Mouse (Mus musculus) bone marrow, adult 2 months (tissue): Measurements from ENCODE around the gene Marcksl1. TPM values are rescaled to one million over a fixed set of nuclear protein-coding genes. Genes with fewer than 3 reads are reported as not detected.
"Not testable (repeated sequence)": the region's sequence is repeated elsewhere in the genome, so short reads cannot be mapped to it uniquely, and the experiment has no call there.

Source experiments
- H3K27ac ChIP-seq: fragments of 200-500 bp; 2 replicates; pipeline ENCODE4 v1.5.1; 2012; ENCODE audit warnings: low read depth, mild to moderate bottlenecking, control low read depth, inconsistent platforms, low read length; ENCODE audit not compliant: control insufficient read depth, poor library complexity, insufficient read depth
- H3K4me1 ChIP-seq: fragments of 200-500 bp; 2 replicates; pipeline ENCODE4 v1.6.1; 2011; ENCODE audit warnings: low read length; ENCODE audit not compliant: control insufficient read depth, insufficient read depth
- H3K4me3 ChIP-seq: fragments of 200-500 bp; replicated peaks from 2 replicates; pipeline ENCODE3; 2011; ENCODE audit warnings: mild to moderate bottlenecking, low read depth, low read length, control low read depth; ENCODE audit not compliant: control insufficient read depth
- CTCF ChIP-seq: fragments of 200-500 bp; IDR thresholded peaks from 2 replicates; pipeline ENCODE4 v1.5.1; 2011; ENCODE audit warnings: low read length, control low read depth; ENCODE audit not compliant: control insufficient read depth, insufficient read depth
- POLR2A ChIP-seq: fragments of 200-500 bp; IDR thresholded peaks from 2 replicates; pipeline ENCODE4 v1.6.1; 2011; ENCODE audit warnings: low read depth, mild to moderate bottlenecking, control low read depth, low read length, borderline replicate concordance; ENCODE audit not compliant: control insufficient read depth
- WGBS: fragments of 180-500 bp; shearing (Covaris S2); methylation state at CpG from one replicate; pipeline ENCODE4 v1.1.7; 2018; 5-methylcytosine and 5-hydroxymethylcytosine counted together
- polyA plus RNA-seq: library from polyadenylated mRNA; stranded (reverse); fragments of >200 nt; gene quantifications from 2 replicates; pipeline ENCODE4 v1.2.4, GENCODE M21; 2011; ENCODE audit warnings: low replicate concordance; ENCODE audit not compliant: missing spikeins, insufficient read depth, insufficient read length

The Marcksl1 gene
- polyA plus RNA-seq, 1 experiment = 53.8 TPM

DNA sequence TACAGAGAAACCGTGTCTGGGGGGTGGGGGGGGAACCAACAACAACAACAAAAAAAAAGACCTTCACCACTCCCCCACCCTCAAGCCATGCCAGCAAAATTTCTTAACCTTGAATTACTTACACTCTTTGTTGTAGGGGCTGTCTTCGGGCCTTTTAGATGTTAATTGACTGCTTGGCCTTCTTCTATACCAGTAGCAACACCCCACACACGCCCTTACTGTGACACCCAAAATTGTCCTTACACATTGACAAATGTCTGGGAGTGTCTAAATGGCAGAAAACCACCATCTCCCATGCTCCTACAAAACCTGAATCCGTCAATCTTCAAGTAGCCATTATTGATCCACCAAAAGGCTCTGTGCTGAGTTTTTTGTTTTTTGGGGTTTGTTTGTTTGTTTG, 30.7 kb downstream of the Marcksl1 start:
- Histone ChIP-seq H3K4me1 (no peaks in the 10 kb centered on the region; the same call in 1 of the 2 replicates), H3K4me3 (no peak overlapping the region), H3K27ac (no peak overlapping the region)
- TF ChIP-seq POLR2A (no peak), CTCF (no peak)
- 91% methylated on average over 4 of the region's 4 CpGs for WGBS

DNA sequence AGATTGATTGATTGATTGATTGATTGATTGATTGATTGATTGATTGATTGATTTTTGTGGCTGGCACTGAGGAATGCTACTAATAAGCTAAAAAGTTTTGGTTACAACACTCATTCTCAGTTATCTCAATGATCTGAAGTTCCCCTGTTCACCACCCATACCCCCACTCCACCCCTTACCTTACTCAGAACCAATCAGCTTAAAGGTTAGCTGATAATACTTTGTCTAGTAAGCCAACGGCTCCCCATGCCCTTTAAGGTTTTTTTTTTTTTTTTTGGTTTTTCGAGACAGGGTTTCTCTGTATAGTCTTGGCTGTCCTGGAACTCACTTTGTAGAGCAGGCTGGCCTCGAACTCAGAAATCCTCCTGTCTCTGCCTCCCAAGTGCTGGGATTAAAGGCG, 34.2 kb downstream of the Marcksl1 start:
- not testable (repeated sequence) for H3K4me1 ChIP-seq, H3K4me3 ChIP-seq, H3K27ac ChIP-seq
- 77% methylated on average over 4 of the region's 4 CpGs for WGBS

DNA sequence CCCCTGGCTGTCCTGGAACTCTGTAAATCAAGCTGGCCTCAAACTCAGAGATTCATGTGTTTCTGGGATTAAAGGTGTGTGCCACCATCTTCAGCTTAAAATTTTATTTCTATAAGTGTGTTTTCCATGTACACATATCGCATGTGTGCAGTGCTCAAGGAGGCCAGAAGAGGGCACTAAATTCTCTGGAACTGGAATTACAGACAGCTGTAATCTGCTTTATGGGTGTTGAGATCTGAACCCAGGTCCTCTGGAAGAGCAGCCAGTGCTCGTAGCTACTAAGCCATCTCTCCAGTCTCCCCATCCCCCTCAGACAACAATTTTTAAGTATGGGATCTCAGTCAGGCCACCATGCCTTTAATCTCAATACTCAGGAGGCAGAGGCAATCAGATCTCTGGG, 35.9 kb downstream of the Marcksl1 start:
- 67% methylated on average over 2 of the region's 2 CpGs for WGBS
- Histone ChIP-seq H3K27ac (no peak overlapping the region), H3K4me3 (no peak overlapping the region), H3K4me1 (no peaks in the 10 kb centered on the region)
- TF ChIP-seq POLR2A = no peak
- TF ChIP-seq CTCF = 0 out of 2 replicates have a peak, but pooled peaks have one; percentile 1

DNA sequence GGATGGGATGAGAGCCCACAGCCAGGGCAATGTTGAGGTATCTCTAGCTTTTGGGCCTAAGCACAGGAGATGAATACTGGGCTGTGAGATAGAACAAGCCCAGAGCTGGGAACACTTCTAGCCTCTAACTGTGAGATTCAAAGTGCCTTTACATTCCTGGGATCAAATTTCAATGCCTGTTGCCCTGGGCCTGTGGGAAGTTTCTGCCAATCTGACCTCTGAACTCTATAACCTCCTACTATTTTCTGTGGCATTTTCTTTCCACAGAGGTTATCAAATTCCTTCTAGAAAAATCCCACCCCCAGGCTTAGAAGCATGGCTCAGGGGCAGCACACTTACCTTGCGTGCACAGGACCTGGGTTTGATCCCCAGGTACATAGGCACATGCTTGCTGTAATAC, 36.9 kb downstream of the Marcksl1 start:
- Histone ChIP-seq H3K4me1 (no peaks in the 10 kb centered on the region), H3K4me3 (no peak overlapping the region), H3K27ac (no peak overlapping the region)
- 82% methylated on average over 1 of the region's 1 CpGs for WGBS
- TF ChIP-seq POLR2A = no peak
- TF ChIP-seq CTCF = no peak

DNA sequence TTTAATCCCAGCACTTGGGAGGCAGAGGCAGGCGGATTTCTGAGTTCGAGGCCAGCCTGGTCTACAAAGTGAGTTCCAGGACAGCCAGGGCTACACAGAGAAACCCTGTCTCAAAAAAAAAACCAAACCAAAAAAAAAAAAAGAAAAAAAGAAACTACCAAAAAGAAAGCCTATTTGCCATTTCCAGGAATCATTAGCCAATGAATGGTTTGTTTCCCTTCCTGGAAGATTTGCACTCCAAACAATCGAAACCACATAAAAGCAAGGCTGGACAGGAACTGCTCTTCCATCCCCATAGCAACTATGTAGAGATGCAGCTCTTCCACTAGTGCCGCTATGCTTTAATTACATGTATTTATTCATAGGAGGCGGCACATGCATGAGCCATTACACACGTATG, 41.1 kb downstream of the Marcksl1 start:
- H3K4me3 ChIP-seq, H3K4me1 ChIP-seq, H3K27ac ChIP-seq: not testable (repeated sequence)
- WGBS = 81% methylated on average over 6 of the region's 6 CpGs

DNA sequence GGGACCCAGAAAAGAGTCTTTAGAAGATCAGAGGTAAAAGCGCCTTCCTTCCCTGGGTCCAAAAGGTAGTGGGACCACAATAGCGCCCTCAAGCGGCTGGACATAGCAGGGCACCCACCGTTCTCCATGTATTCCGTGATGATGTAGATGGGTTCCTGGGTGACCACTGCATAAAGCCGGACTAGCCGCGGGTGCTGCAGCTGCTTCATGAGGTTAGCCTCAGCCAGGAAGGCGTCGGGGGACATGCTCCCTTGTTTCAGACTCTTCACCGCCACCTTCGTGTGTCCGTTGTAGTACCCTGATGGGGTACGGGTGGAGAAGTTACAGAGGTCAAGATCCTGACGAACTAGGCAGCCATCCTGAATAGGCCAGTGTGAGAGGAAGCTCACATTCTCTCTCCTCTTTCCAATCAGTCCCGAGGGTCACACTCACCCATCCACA, 42.1 kb downstream of the Marcksl1 start:
- 8% methylated on average over 16 of the region's 16 CpGs for WGBS
- peak overlapping the region; percentile 17 for H3K4me3 ChIP-seq
- no peak overlapping the region for H3K27ac ChIP-seq
- peaks cover 10% of the 10 kb centered on the region for H3K4me1 ChIP-seq
- TF ChIP-seq CTCF (peak; percentile 77), POLR2A (no peak)

DNA sequence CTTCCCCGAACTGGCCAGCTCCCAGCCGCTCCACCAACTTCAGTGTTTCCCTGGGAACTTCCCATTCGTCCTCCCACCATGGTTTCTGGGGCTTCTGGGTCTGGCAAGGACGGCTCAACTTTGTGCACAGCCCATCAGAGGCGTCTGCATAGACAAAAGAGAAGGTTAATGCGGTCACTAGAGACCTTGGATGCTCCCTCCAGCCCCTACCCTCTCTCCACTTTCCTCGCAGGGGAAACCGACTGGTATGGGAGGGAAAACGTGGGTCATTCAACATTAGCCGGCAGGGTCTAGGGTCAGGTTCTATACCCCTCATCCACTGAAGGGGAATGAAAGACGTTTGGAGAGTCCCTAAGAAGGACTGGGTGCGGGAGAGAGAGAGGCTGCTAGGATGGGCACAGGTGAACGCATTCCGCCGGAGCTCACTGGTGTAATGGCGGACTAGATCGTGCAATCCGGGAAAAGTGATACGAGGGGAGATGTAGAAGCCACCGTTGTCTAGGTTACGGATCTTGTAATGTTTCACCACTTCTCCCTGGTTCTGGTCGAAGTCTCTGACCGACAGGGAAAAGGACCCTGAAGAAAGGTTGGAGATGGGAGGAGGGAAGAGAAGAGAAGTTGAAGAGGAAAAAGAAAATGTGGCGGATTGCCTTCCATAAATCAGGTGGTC, 42.6 kb downstream of the Marcksl1 start:
- 3% methylated on average over 24 of the region's 24 CpGs for WGBS
- no peak for TF ChIP-seq POLR2A
- no peak for TF ChIP-seq CTCF
- Histone ChIP-seq H3K27ac (no peak overlapping the region), H3K4me1 (peaks cover 10% of the 10 kb centered on the region), H3K4me3 (peak overlapping the region; percentile 77)

DNA sequence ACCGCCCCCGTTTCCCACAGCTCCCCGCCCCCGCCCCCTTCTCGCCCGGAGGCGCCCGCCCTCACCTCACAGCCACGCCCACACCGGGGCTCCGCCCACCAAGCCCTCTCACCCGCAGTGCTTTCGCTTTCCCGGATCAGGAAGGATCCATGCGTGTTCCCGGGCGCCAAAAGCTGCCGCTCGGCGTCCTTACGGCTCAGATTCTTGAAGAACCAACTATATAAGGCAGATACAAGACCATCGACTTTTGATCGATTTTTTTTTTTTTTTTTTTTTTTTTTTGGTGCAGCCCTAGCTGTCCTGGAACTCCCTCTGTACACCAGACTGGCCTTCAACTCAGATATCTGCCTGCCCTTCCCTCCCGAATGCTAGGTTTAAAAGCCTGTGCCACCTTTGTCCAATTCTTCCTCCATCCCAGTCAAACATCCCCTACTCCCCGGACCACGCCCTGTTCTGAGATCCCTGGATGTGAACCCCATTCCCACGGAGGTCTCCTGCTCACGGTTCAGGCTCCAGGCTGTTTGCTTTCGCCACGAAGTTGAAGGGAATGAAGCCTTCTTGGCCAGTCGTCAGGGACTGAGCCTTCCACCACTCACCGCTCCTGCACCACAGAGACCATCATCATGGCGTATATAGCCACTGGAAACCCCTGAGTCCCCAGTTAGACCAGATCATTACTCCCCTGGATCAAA, 43.3 kb downstream of the Marcksl1 start:
- Histone ChIP-seq H3K4me3 (peak overlapping the region; percentile 77), H3K27ac (peak overlapping the region; percentile 52), H3K4me1 (peaks cover 10% of the 10 kb centered on the region)
- WGBS = 10% methylated on average over 33 of the region's 33 CpGs
- no peak for TF ChIP-seq CTCF
- TF ChIP-seq POLR2A = peak; percentile 70; the same call in 1 of the 2 replicates
